Comparison of ENCODE assay signal across 35 mouse cellular contexts in the genomic region with DNA sequence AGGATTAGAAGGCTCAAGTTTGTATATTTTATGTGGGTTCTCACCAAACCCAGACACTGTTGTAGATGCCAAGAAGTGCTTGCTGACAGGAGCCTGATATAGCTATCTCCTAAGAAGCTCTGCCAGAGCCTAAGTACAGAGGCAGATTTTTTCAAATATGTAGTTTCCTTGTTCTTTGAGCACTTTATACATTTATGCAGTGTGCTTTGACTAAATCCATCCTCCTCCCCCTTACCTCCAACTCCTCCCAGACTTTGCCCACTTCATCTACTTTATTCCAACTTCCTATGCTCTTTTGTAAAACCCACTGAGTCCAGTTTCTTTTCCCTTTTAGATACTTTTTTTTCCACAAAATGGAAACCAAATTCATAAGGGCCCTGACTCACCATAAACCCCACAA. TPM values are rescaled to one million over a fixed set of nuclear protein-coding genes. Genes with fewer than 3 reads are reported as not detected.
"Had no signal": no experiment of that assay in that cellular context is flagged by ENCODE, and none has a peak within 500 bp of the region (broad histone marks: within the 10 kb centered on the region; RNA-seq: fewer than 3 reads in every experiment).

No protein-coding gene starts in this region.

- H3K4me3 ChIP-seq: gastrocnemius, adult 2 months; heart, adult 2 months; heart, embryonic 13.5 days; heart, embryonic 15.5 days; hindbrain, embryonic 13.5 days; hindbrain, embryonic 15.5 days; kidney, embryonic 15.5 days; limb, embryonic 13.5 days; limb, embryonic 15.5 days; liver, embryonic 12.5 days had no signal

- H3K9me3 ChIP-seq: heart, embryonic 13.5 days; heart, embryonic 15.5 days; hindbrain, embryonic 13.5 days; hindbrain, embryonic 15.5 days; kidney, embryonic 15.5 days; limb, embryonic 13.5 days; limb, embryonic 15.5 days; liver, embryonic 12.5 days had no signal

- DNase-seq: gastrocnemius, adult 2 months; gastrocnemius, postnatal 10 days; gastrocnemius, postnatal 25 days; heart, adult 11 months; heart, adult 2 months; heart, postnatal 14 days; heart, postnatal 36 days; kidney, adult 11 months; kidney, adult 2 months; kidney, adult 9 months; kidney, postnatal 14 days; kidney, postnatal 36 days; layer of hippocampus, adult 9-11 months; layer of hippocampus, postnatal 36 days; left cerebral cortex, postnatal 4 days had no signal

- H3K27me3 ChIP-seq: heart, embryonic 13.5 days; heart, embryonic 15.5 days; hindbrain, embryonic 13.5 days; hindbrain, embryonic 15.5 days; kidney, embryonic 15.5 days; limb, embryonic 13.5 days; limb, embryonic 15.5 days; liver, embryonic 12.5 days had no signal

- H3K4me2 ChIP-seq: heart, embryonic 11.5 days; heart, embryonic 13.5 days; heart, embryonic 15.5 days; hindbrain, embryonic 13.5 days; hindbrain, embryonic 15.5 days; kidney, embryonic 15.5 days; limb, embryonic 13.5 days; limb, embryonic 15.5 days; liver, embryonic 12.5 days had no signal

- H3K4me1 ChIP-seq: heart, embryonic 15.5 days; hindbrain, embryonic 13.5 days; hindbrain, embryonic 15.5 days; kidney, embryonic 15.5 days; limb, embryonic 13.5 days; limb, embryonic 15.5 days; liver, embryonic 12.5 days had no signal

- ATAC-seq: hindbrain, postnatal 0 days; intestine, embryonic 16.5 days; liver, embryonic 12.5 days had no signal

- H3K9ac ChIP-seq: heart, embryonic 13.5 days; heart, embryonic 15.5 days; hindbrain, embryonic 13.5 days; hindbrain, embryonic 15.5 days; kidney, embryonic 15.5 days; limb, embryonic 13.5 days; limb, embryonic 15.5 days; liver, embryonic 12.5 days had no signal

- H3K36me3 ChIP-seq: heart, embryonic 13.5 days; heart, embryonic 15.5 days; hindbrain, embryonic 13.5 days; hindbrain, embryonic 15.5 days; kidney, embryonic 15.5 days; limb, embryonic 13.5 days; limb, embryonic 15.5 days; liver, embryonic 12.5 days had no signal

- H3K27ac ChIP-seq: gastrocnemius, adult 2 months; heart, adult 2 months; heart, embryonic 13.5 days; heart, embryonic 15.5 days; hindbrain, embryonic 13.5 days; hindbrain, embryonic 15.5 days; hindbrain, postnatal 0 days; kidney, embryonic 15.5 days; kidney, postnatal 0 days; limb, embryonic 13.5 days; limb, embryonic 15.5 days; liver, embryonic 12.5 days had no signal

RNA-seq across cellular contexts. Expression of gene Slco1a6, which starts 11.8 kb away (rescaled TPM):
- total RNA-seq: gastrocnemius, postnatal 10 days; gastrocnemius, postnatal 25 days; heart, adult 2 months; heart, postnatal 36 days; hematopoietic stem cell, adult 5-6 weeks; hindbrain, postnatal 0 days; layer of hippocampus, adult 18-20 months; left cerebral cortex, postnatal 25 days; liver, adult 2 months had no signal
- polyA plus RNA-seq: heart, adult 2 months; heart, embryonic 11.5 days; heart, embryonic 13.5 days; heart, postnatal 0 days; hindbrain, postnatal 0 days; intestine, embryonic 14.5 days; intestine, embryonic 16.5 days; large intestine, adult 2 months; limb, embryonic 11.5 days; limb, embryonic 13.5 days; limb, embryonic 15.5 days; liver, adult 2 months; liver, embryonic 12.5 days had no signal
